ENCODE assay signal across 8 mouse cellular contexts in the genomic region with DNA sequence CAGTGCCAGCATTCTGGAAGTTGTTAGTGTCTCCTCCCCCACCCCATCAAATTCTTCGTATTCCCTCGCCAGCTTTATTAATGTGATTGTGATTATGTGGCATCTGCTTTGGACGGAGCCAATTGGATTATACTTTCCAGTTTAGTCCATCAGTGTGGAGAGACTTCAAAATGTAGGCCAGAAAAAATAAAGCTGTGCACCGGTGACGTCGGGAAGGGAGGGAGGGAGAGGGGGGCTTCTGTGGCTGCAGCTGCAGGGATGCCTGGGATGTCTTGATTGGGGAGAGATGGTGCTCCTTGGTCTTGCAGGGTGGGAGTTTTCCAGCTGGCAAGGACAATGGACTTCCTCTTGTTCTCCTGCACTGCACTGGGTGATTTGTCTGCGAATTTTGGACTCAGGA.
DNase-seq lines count a peak whose midpoint lies in the region; ATAC-seq lines count a peak whose summit lies in the region.

No protein-coding gene starts in this region.

- no peak for ATAC-seq in limb, embryonic 12.5 days (ENCODE audit: insufficient number of reproducible peaks, insufficient read depth, low FRiP score, low TSS enrichment, low read depth)
- no peak for ATAC-seq in frontal cortex, adult (ENCODE audit: low TSS enrichment)

- H3K36me3 ChIP-seq in limb, embryonic 12.5 days, result no peaks in the 10 kb centered on the region

- intact Hi-C loops in heart, postnatal 10 days (cut with DNase I), result no loop called here

- DNase-seq in urinary bladder, postnatal 14 days (ENCODE audit: low spot score), result peak; percentile 6
- no peak for DNase-seq in urinary bladder, adult 18-20 months (ENCODE audit: low spot score in 2 of 2)
- peak; percentile 32 to 38 for DNase-seq in heart, postnatal 10 days
- DNase-seq in retina, postnatal 7 days (ENCODE audit: low read depth, low spot score), result peak; percentile 30
- no peak for DNase-seq in ovary, postnatal 10 days (ENCODE audit: low spot score)
- DNase-seq in spleen, adult 18-20 months, result no peak

- 29% methylated on average over 7 of the region's 7 CpGs for WGBS in limb, embryonic 12.5 days

- H3K27ac ChIP-seq in limb, embryonic 12.5 days, result no peak overlapping the region

- no peaks in the 10 kb centered on the region for H3K9me3 ChIP-seq in limb, embryonic 12.5 days

- no peak overlapping the region for H3K4me3 ChIP-seq in limb, embryonic 12.5 days (replicated peaks)

- 0 out of 2 replicates have a peak overlapping the region, but pooled peaks have one; percentile 4 for H3K4me2 ChIP-seq in limb, embryonic 12.5 days

- no peak overlapping the region for H3K9ac ChIP-seq in limb, embryonic 12.5 days (replicated peaks)

- peaks cover 7% of the 10 kb centered on the region for H3K4me1 ChIP-seq in limb, embryonic 12.5 days (replicated peaks)

- H3K27me3 ChIP-seq in limb, embryonic 12.5 days, result no peaks in the 10 kb centered on the region

Comparison
In these comparisons a context has a peak if more than half of its experiments do, and no peak if none do; other contexts are left out.
1. DNase-seq: peak in urinary bladder, postnatal 14 days (single experiment), heart, postnatal 10 days (2 of 2) and retina, postnatal 7 days (single experiment); none in urinary bladder, adult 18-20 months (0 of 2), ovary, postnatal 10 days (single experiment) and spleen, adult 18-20 months (0 of 2).